Mouse (Mus musculus): ENCODE measurements around the gene Ushbp1. TPM values are rescaled to one million over a fixed set of nuclear protein-coding genes. Genes with fewer than 3 reads are reported as not detected.

Gene Ushbp1
- total and polyA plus RNA-seq, 2 experiments from 2014 or later, result 3.0 to 3.9 TPM

DNA sequence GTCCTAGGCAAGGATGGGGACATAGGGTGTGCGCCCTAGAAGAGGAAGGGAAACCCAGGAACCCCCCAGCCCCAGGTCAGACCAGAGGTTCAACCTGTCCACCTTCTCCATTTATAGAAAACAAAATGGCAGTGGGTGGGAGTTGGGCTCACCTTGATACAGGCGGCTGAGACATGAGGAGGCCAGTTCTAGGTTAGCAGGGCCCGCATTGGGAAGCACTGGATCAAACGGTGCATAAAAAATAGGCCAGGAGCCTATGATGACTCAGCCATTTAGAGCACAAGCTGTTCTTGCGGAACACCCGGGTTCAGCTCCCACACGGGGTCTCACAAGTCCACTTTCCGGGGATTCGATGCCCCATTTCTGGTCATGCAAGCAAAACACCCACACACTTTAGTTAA, 9.3 kb upstream of the Ushbp1 start:
- TF ChIP-seq CTCF (IDR thresholded peaks at IDR 0.05), result no peak
- ATAC-seq (ENCODE audit: low FRiP score), result no peak
- Histone ChIP-seq H3K27ac (ENCODE audit: low read depth, low read length) (no peak overlapping the region), H3K9ac (replicated peaks; ENCODE audit: low read length, poor library complexity, severe bottlenecking) (no peak overlapping the region), H3K4me2 (ENCODE audit: low read depth, low read length, poor library complexity, severe bottlenecking) (no peak overlapping the region; the same call in 1 of the 2 replicates), H3K4me3 (ENCODE audit: low read depth, low read length) (no peak overlapping the region), H3K9me3 (ENCODE audit: low read length) (no peaks in the 10 kb centered on the region), H3K36me3 (ENCODE audit: insufficient read depth, low read length) (no peaks in the 10 kb centered on the region), H3K27me3 (ENCODE audit: insufficient read depth, low read length) (no peaks in the 10 kb centered on the region), H3K4me1 (ENCODE audit: insufficient read depth, low read length) (no peaks in the 10 kb centered on the region)
- DNase-seq (ENCODE audit: low spot score), result no peak
- WGBS, result 83% methylated on average over 9 of the region's 9 CpGs

DNA sequence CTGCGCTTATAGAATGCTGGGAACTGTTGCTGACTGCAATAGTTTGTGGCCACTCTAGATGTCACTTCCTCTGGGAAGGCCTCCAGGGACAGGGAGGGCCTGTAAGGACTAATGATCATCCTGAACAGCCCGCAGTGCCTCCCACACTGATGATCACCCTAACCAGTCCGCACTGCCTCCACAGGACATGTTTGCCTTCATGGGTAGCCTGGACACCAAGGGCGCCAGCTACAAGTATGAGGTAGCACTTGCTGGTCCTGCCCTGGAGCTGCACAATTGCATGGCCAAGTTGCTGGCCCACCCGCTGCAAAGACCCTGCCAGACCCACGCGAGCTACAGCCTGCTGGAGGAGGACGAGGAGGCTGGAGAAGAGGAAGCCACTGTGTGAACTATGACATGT, 8.4 kb upstream of the Ushbp1 start:
- Histone ChIP-seq H3K9ac (replicated peaks; ENCODE audit: low read length, poor library complexity, severe bottlenecking) (no peak overlapping the region), H3K27ac (ENCODE audit: low read depth, low read length) (no peak overlapping the region), H3K4me2 (ENCODE audit: low read depth, low read length, poor library complexity, severe bottlenecking) (no peak overlapping the region), H3K36me3 (ENCODE audit: insufficient read depth, low read length) (no peaks in the 10 kb centered on the region), H3K4me1 (ENCODE audit: insufficient read depth, low read length) (no peaks in the 10 kb centered on the region), H3K4me3 (ENCODE audit: low read depth, low read length) (no peak overlapping the region), H3K27me3 (ENCODE audit: insufficient read depth, low read length) (no peaks in the 10 kb centered on the region), H3K9me3 (ENCODE audit: low read length) (no peaks in the 10 kb centered on the region)
- no peak for DNase-seq (ENCODE audit: low spot score)
- no peak for ATAC-seq (ENCODE audit: low FRiP score)
- TF ChIP-seq CTCF (IDR thresholded peaks at IDR 0.05), result no peak
- 96% methylated on average over 8 of the region's 8 CpGs for WGBS

DNA sequence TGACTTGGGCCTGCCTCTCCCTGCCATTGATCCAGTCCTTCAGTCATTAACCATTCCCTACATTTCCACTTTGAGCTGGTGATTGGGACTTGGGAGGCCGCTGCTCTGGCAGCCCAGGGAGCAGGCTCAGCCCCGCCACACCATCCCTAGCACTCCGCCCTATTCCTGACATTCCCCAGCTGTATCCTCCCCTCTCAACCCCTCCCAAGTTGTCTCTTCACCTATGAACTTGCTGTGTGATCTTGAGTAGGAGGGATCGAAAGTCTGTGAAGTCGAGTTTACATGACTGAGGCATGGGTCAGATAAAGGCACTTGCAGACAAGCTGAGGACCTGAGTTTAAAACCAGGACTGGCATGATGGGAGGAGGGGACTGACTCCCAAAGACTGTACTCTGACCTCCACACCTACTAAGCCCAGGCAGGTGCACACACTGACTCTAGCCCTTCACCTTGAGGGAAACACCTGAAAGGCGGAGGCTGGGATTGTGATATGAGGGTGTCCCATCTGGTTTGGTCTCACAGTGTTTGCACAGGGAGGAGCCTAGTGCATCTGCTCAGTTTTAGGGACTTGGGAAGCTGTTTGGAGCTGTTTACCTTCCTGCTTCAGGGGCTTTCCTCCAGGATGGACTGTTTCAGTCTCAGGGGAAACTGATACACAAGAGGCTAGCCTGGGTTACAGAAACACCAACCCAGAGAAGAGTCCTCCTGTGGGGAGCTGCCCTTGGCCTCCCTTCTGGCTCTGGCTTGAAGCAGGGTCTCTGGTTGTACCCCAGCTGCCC, 7.7 kb upstream of the Ushbp1 start:
- no peak for ATAC-seq (ENCODE audit: low FRiP score)

DNA sequence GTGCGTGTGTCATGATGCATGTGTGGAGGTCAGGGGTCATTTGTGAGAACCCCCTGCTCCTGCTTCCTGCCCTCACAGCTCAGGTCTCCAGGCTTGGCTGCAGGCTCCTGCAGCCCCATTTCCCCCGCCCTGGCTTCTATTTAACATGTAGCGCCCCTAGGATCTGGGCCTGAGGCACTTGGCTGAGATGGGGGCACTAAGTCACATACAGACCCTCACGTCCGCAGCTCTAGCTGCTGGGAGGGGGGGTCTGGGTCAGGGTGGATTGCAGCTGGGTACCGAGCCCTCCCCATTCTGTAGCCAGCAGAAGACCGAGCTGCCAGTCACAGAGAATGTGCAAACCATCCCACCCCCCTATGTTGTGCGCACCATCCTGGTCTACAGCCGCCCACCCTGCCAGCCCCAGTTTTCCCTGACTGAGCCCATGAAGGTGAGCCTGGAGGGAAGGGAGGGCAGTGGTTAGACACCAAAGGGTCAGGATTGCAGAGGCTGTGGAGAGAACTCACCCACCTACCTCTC, 6.9 kb upstream of the Ushbp1 start:
- H3K4me2 ChIP-seq (ENCODE audit: low read depth, low read length, poor library complexity, severe bottlenecking), result no peak overlapping the region
- H3K4me3 ChIP-seq (ENCODE audit: low read depth, low read length), result no peak overlapping the region
- H3K27me3 ChIP-seq (ENCODE audit: insufficient read depth, low read length), result no peaks in the 10 kb centered on the region
- peaks cover 6% of the 10 kb centered on the region for H3K36me3 ChIP-seq (ENCODE audit: insufficient read depth, low read length)
- no peak overlapping the region for H3K9ac ChIP-seq (replicated peaks; ENCODE audit: low read length, poor library complexity, severe bottlenecking)
- 91% methylated on average over 9 of the region's 9 CpGs for WGBS
- no peak for ATAC-seq (ENCODE audit: low FRiP score)
- no peak overlapping the region for H3K27ac ChIP-seq (ENCODE audit: low read depth, low read length)
- TF ChIP-seq CTCF (IDR thresholded peaks at IDR 0.05), result no peak
- no peaks in the 10 kb centered on the region for H3K9me3 ChIP-seq (ENCODE audit: low read length)
- DNase-seq (ENCODE audit: low spot score), result no peak
- H3K4me1 ChIP-seq (ENCODE audit: insufficient read depth, low read length), result peaks cover 4% of the 10 kb centered on the region

More for the DNA sequence above, 7.7 kb upstream of the Ushbp1 start:
- no peak for DNase-seq (ENCODE audit: low spot score)
- 90% methylated on average over 6 of the region's 6 CpGs for WGBS
- Histone ChIP-seq H3K9ac (replicated peaks; ENCODE audit: low read length, poor library complexity, severe bottlenecking) (no peak overlapping the region), H3K36me3 (ENCODE audit: insufficient read depth, low read length) (peaks cover 5% of the 10 kb centered on the region), H3K27ac (ENCODE audit: low read depth, low read length) (no peak overlapping the region), H3K9me3 (ENCODE audit: low read length) (no peaks in the 10 kb centered on the region), H3K4me1 (ENCODE audit: insufficient read depth, low read length) (no peaks in the 10 kb centered on the region), H3K4me2 (ENCODE audit: low read depth, low read length, poor library complexity, severe bottlenecking) (no peak overlapping the region), H3K27me3 (ENCODE audit: insufficient read depth, low read length) (no peaks in the 10 kb centered on the region), H3K4me3 (ENCODE audit: low read depth, low read length) (no peak overlapping the region)
- no peak for TF ChIP-seq CTCF (IDR thresholded peaks at IDR 0.05)

DNA sequence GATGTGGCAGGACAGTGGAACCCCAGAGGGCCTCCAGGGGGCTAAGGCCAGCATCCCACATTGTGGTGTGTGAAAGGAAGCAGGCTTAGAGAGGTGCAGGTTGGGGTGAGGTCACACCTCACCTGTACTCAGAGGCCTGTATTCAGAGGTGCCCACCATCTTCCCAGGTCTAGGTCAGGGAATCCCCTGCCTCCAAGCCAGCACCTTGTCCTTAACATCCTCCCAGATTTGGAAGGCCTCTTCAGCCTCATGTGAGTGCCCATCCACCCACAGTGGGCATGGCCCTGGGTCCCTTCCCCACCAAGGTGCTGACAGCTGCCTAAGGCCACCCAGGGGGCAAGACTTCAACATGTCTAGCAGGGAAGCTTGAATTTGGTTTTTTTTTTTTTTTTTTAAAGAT, 5.9 kb upstream of the Ushbp1 start:
- no peak for DNase-seq (ENCODE audit: low spot score)
- Histone ChIP-seq H3K4me1 (ENCODE audit: insufficient read depth, low read length) (peaks cover 8% of the 10 kb centered on the region), H3K27me3 (ENCODE audit: insufficient read depth, low read length) (no peaks in the 10 kb centered on the region), H3K4me3 (ENCODE audit: low read depth, low read length) (no peak overlapping the region), H3K9me3 (ENCODE audit: low read length) (no peaks in the 10 kb centered on the region), H3K9ac (replicated peaks; ENCODE audit: low read length, poor library complexity, severe bottlenecking) (no peak overlapping the region), H3K36me3 (ENCODE audit: insufficient read depth, low read length) (peaks cover 6% of the 10 kb centered on the region), H3K27ac (ENCODE audit: low read depth, low read length) (no peak overlapping the region), H3K4me2 (ENCODE audit: low read depth, low read length, poor library complexity, severe bottlenecking) (no peak overlapping the region)
- no peak for TF ChIP-seq CTCF (IDR thresholded peaks at IDR 0.05)
- ATAC-seq (ENCODE audit: low FRiP score), result no peak

DNA sequence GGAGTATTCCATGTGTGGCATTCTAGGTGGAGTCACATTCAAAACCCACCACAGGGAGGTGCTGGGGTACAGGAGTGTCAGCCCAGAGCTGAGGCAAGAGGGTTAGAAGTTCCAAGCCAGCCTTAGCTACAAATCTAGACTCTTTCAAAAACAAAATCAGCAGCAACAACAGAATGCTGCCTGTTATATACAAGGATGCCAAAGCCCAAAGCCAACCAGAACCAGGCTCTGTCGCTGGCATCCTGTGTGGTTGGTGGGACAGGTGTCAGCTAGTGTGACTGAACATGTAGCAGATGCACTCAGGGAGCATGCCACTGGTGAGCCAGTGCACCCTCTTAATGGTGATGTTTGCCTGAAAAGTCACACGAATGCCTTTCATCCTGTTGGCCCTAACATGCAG, 5.2 kb upstream of the Ushbp1 start:
- DNase-seq (ENCODE audit: low spot score) (no peak), ATAC-seq (ENCODE audit: low FRiP score) (no peak)
- Histone ChIP-seq H3K9me3 (ENCODE audit: low read length) (no peaks in the 10 kb centered on the region), H3K36me3 (ENCODE audit: insufficient read depth, low read length) (peaks cover 6% of the 10 kb centered on the region), H3K27ac (ENCODE audit: low read depth, low read length) (no peak overlapping the region), H3K9ac (replicated peaks; ENCODE audit: low read length, poor library complexity, severe bottlenecking) (no peak overlapping the region), H3K4me2 (ENCODE audit: low read depth, low read length, poor library complexity, severe bottlenecking) (no peak overlapping the region), H3K4me1 (ENCODE audit: insufficient read depth, low read length) (peaks cover 8% of the 10 kb centered on the region), H3K27me3 (ENCODE audit: insufficient read depth, low read length) (no peaks in the 10 kb centered on the region), H3K4me3 (ENCODE audit: low read depth, low read length) (no peak overlapping the region)
- 100% methylated on average over 2 of the region's 2 CpGs for WGBS
- TF ChIP-seq CTCF (IDR thresholded peaks at IDR 0.05), result no peak

All from midbrain, postnatal 0 days (tissue).